Mouse (Mus musculus): Measurements from ENCODE around the gene Usp29. TPM values are rescaled to one million over a fixed set of nuclear protein-coding genes. Genes with fewer than 3 reads are reported as not detected.

The Usp29 gene
- total and polyA plus RNA-seq, 3 experiments: not detected

DNA sequence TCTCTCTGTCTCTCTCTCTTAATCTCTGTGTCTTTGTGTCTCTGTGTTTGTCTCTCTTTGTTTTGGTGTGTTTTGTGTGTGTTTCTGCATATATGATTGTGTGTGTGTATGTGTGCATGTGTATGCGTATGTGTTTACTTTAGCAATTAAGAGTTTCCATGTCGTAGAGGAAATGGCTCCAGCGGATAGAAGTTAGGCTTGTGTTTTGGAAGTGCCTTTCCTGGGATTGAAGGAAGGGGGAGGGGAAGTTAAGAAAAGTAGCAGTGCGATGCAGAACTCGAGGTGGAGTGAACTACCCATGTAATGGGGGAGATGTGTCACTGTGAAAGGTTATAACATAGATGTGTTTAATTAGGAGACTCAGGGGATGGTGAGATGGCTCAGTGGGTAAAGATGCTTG lies 48.8 kb downstream of the Usp29 start:
- peaks cover 72% of the 10 kb centered on the region for H3K9me3 ChIP-seq (replicated peaks; ENCODE audit: low read length)
- H3K4me1 ChIP-seq (ENCODE audit: control insufficient read depth in 1 of 2, insufficient read depth in 2 of 2): no peaks in the 10 kb centered on the region
- no peak overlapping the region for H3K4me2 ChIP-seq (ENCODE audit: insufficient read depth, low read depth, poor library complexity, severe bottlenecking)
- no peak for DNase-seq (ENCODE audit: extremely low read depth)
- H3K27me3 ChIP-seq (replicated peaks): no peaks in the 10 kb centered on the region
- H3K27ac ChIP-seq (ENCODE audit: insufficient read depth, low read depth): no peak overlapping the region
- no peaks in the 10 kb centered on the region for H3K36me3 ChIP-seq (replicated peaks in 1 of 2; ENCODE audit: control insufficient read depth in 1 of 2, insufficient read depth in 1 of 2, low read length in 1 of 2)
- TF ChIP-seq UBTF (IDR thresholded peaks at IDR 0.05; ENCODE audit: low read depth, low read length) (no peak), PAX5 (IDR thresholded peaks at IDR 0.05; ENCODE audit: low read length) (no peak), ZKSCAN1 (IDR thresholded peaks at IDR 0.05; ENCODE audit: borderline replicate concordance, low read depth, low read length) (no peak), USF1 (IDR thresholded peaks at IDR 0.05; ENCODE audit: low read depth, low read length) (no peak), ELF1 (IDR thresholded peaks at IDR 0.05; ENCODE audit: low read depth, low read length) (no peak), MYC (IDR thresholded peaks at IDR 0.05; ENCODE audit: low read depth, low read length) (no peak), NELFE (IDR thresholded peaks at IDR 0.05; ENCODE audit: low read depth, low read length) (no peak)
- dilution Hi-C loops (cut with MboI; ENCODE audit: extremely low pct_ligation_motif_present, extremely low pct_unique_long_range_greater_than_20kb, low sequenced_read_pairs): no loop called here
- H3K9ac ChIP-seq (ENCODE audit: insufficient read depth, low read depth): no peak overlapping the region
- no peaks in the 10 kb centered on the region for H3K79me2 ChIP-seq (replicated peaks; ENCODE audit: control insufficient read depth, extremely low read depth, insufficient read depth, poor library complexity, severe bottlenecking)
- in situ Hi-C loops (cut with MboI; ENCODE audit: low pct_ligation_motif_present, low pct_unique_long_range_greater_than_20kb, low sequenced_read_pairs): no loop called here
- no peak overlapping the region for H3K4me3 ChIP-seq (replicated peaks in 1 of 3; ENCODE audit: low read depth in 2 of 3, low read length in 2 of 3, poor library complexity in 1 of 3)

DNA sequence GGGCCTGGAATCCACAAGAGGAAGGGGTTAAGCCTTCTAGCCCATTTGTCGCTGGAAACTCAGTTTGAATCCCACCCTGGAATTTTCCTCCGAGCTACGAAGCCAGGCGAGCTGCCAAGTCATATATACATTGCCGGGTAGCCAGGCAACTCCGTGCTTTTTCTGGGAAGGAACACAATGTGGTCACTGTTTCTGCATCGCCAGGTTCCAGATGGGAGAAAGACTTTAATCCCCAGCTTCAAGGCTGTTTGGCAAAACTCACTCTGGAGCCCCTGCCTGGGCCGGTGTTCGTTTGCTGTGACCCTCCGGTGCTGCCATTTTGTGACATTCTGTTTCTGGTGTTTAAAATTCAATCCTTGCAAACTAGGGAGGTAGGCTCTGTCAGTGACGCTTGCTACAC lies 51.2 kb downstream of the Usp29 start:
- Histone ChIP-seq H3K4me1 (ENCODE audit: control insufficient read depth in 1 of 2, insufficient read depth in 2 of 2) (no peaks in the 10 kb centered on the region), H3K79me2 (replicated peaks; ENCODE audit: control insufficient read depth, extremely low read depth, insufficient read depth, poor library complexity, severe bottlenecking) (no peaks in the 10 kb centered on the region), H3K9ac (ENCODE audit: insufficient read depth, low read depth) (no peak overlapping the region), H3K36me3 (replicated peaks in 1 of 2; ENCODE audit: control insufficient read depth in 1 of 2, insufficient read depth in 1 of 2, low read length in 1 of 2) (no peaks in the 10 kb centered on the region), H3K27me3 (replicated peaks) (no peaks in the 10 kb centered on the region), H3K4me2 (ENCODE audit: insufficient read depth, low read depth, poor library complexity, severe bottlenecking) (no peak overlapping the region), H3K9me3 (replicated peaks; ENCODE audit: low read length) (peaks cover 58% of the 10 kb centered on the region), H3K27ac (ENCODE audit: insufficient read depth, low read depth) (no peak overlapping the region), H3K4me3 (replicated peaks in 1 of 3; ENCODE audit: low read depth in 2 of 3, low read length in 2 of 3, poor library complexity in 1 of 3) (no peak overlapping the region)
- TF ChIP-seq MXI1 (IDR thresholded peaks at IDR 0.05; ENCODE audit: low read depth, low read length) (no peak), SIN3A (IDR thresholded peaks at IDR 0.05; ENCODE audit: low read length) (no peak), CHD1 (IDR thresholded peaks at IDR 0.05; ENCODE audit: low read depth, low read length) (no peak), SMC3 (IDR thresholded peaks at IDR 0.05; ENCODE audit: low read depth, low read length) (no peak), POLR2AphosphoS2 (IDR thresholded peaks at IDR 0.05; ENCODE audit: low read depth, low read length) (no peak), EP300 (IDR thresholded peaks at IDR 0.05; ENCODE audit: low read length) (no peak), TBP (conservative IDR thresholded peaks at IDR 0.05; ENCODE audit: low read depth, low read length) (no peak), TCF12 (IDR thresholded peaks at IDR 0.05; ENCODE audit: low read depth, low read length) (no peak), NRF1 (IDR thresholded peaks at IDR 0.05; ENCODE audit: low read depth, low read length) (no peak), PAX5 (IDR thresholded peaks at IDR 0.05; ENCODE audit: low read length) (no peak), CHD2 (IDR thresholded peaks at IDR 0.05; ENCODE audit: low read length) (no peak), JUND (conservative IDR thresholded peaks at IDR 0.05; ENCODE audit: low read depth, low read length) (no peak)
- dilution Hi-C loops (cut with MboI; ENCODE audit: extremely low pct_ligation_motif_present, extremely low pct_unique_long_range_greater_than_20kb, low sequenced_read_pairs) (no loop called here), in situ Hi-C loops (cut with MboI; ENCODE audit: low pct_ligation_motif_present, low pct_unique_long_range_greater_than_20kb, low sequenced_read_pairs) (no loop called here)
- DNase-seq (ENCODE audit: extremely low read depth): no peak

All from CH12.LX (cell line).